Mouse (Mus musculus) intestine, embryonic 16.5 days (tissue): Measurements from ENCODE around the gene Mfsd4b2. TPM values are rescaled to one million over a fixed set of nuclear protein-coding genes. Genes with fewer than 3 reads are reported as not detected.
"Not testable (repeated sequence)": the region's sequence is repeated elsewhere in the genome, so short reads cannot be mapped to it uniquely, and the experiment has no call there.

Source experiments
- ATAC-seq: fragments of 200-750 bp; cut with Nextera tagmentation; 2 replicates; pipeline ENCODE4 v1.8.0; 2017; ENCODE audit warnings: moderate TSS enrichment, moderate library complexity
- H3K27ac ChIP-seq: fragments of 300-500 bp; sonication (generic); 2 replicates; pipeline ENCODE4 v1.5.1; 2014; ENCODE audit warnings: mild to moderate bottlenecking, low read length
- H3K27me3 ChIP-seq: fragments of 300-500 bp; sonication (generic); replicated peaks from 2 replicates; pipeline ENCODE4 v1.6.1; 2014; ENCODE audit warnings: low read length, control low read depth, mixed read lengths; ENCODE audit not compliant: control insufficient read depth, insufficient read depth
- H3K36me3 ChIP-seq: fragments of 300-500 bp; sonication (generic); 2 replicates; pipeline ENCODE4 v1.6.1; 2014; ENCODE audit warnings: low read length, control low read depth; ENCODE audit not compliant: control insufficient read depth, insufficient read depth
- H3K4me1 ChIP-seq: fragments of 300-500 bp; sonication (generic); 2 replicates; pipeline ENCODE4 v1.6.1; 2014; ENCODE audit warnings: low read length, control low read depth, mixed read lengths; ENCODE audit not compliant: control insufficient read depth, insufficient read depth
- H3K4me2 ChIP-seq: fragments of 300-500 bp; sonication (generic); 2 replicates; pipeline ENCODE4 v1.6.1; 2014; ENCODE audit warnings: low read depth, low read length, control low read depth
- H3K4me3 ChIP-seq: fragments of 300-500 bp; sonication (generic); 2 replicates; pipeline ENCODE4 v1.5.1; 2014; ENCODE audit warnings: mild to moderate bottlenecking, low read length
- H3K9ac ChIP-seq: fragments of 300-500 bp; sonication (generic); 2 replicates; pipeline ENCODE4 v1.6.1; 2014; ENCODE audit warnings: low read depth, low read length
- H3K9me3 ChIP-seq: fragments of 300-500 bp; sonication (generic); 2 replicates; pipeline ENCODE4 v1.6.1; 2016; ENCODE audit warnings: low read length, control low read depth; ENCODE audit not compliant: control insufficient read depth
- WGBS: fragments of 180-500 bp; shearing (Covaris S2); extraction: QIAGEN DNeasy Blood & Tissue Kit; methylation state at CpG from one replicate; pipeline ENCODE4 v1.1.7; 2014; 5-methylcytosine and 5-hydroxymethylcytosine counted together
- polyA plus RNA-seq: library from polyadenylated mRNA; unstranded; fragments of >200 nt; fragmentation: Nextera tagmentation; extraction: Ambion mirVana; gene quantifications from 2 replicates; pipeline ENCODE4 v1.2.1, GENCODE M21; 2015

Mfsd4b2 gene
- polyA plus RNA-seq, 1 experiment from 2014 or later = 1.8 TPM

DNA sequence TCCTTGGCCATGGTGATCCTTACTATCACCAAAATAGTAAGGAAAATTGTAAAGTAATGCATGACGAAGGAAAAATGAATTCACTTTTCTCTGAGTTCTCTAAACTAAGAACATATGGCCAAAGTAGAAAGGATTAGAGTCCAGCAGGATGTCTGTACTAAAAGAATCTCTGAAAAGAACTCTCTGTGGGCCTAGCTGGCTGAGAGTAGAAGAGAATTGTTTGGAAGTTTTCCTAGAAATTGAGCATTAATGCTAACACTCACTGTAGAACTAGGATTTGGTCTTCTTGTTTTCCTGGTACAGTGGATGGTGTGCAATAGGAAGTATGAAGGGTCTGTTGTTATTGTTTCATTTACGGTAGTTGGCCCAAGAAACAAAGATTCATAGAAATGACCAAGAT is 28.4 kb upstream of the Mfsd4b2 start:
- H3K27ac ChIP-seq = no peak overlapping the region
- H3K36me3 ChIP-seq = no peaks in the 10 kb centered on the region
- no peaks in the 10 kb centered on the region for H3K4me1 ChIP-seq
- WGBS = 85% methylated on average over 2 of the region's 2 CpGs
- ATAC-seq = no peak
- no peaks in the 10 kb centered on the region for H3K9me3 ChIP-seq
- H3K9ac ChIP-seq = no peak overlapping the region
- no peak overlapping the region for H3K4me2 ChIP-seq
- no peak overlapping the region for H3K4me3 ChIP-seq
- H3K27me3 ChIP-seq = no peaks in the 10 kb centered on the region

DNA sequence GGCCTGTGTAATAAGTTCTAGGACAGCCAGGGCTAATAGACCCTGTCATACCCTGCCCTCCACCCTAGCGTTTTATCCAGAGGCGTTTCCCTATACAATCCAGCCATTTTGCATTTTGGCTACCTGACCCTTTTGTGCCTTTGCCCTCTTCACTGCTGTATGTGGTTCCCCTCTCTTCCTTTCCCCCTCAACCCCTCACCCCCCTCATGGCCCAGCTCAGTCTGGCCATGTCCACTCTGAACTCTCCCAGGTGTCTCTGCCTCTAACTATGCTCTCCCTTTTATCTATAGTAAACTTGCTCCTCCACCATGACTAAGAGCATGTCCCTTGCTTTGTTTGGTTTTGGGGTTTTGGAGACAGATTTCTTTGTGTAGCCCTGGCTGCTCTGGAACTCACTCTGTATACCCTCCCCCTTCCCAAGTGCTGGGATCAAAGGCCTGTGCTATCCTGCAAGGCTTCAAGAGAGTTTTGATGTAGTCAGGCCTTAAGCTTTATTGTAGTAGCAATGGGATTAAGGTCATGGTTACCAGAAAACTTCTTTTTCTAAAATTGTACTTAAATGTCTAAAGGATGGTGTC is 22.7 kb upstream of the Mfsd4b2 start:
- H3K36me3 ChIP-seq = no peaks in the 10 kb centered on the region
- no peaks in the 10 kb centered on the region for H3K9me3 ChIP-seq
- 95% methylated on average over 2 of the region's 2 CpGs for WGBS
- no peak overlapping the region for H3K9ac ChIP-seq
- no peak overlapping the region for H3K27ac ChIP-seq
- H3K4me2 ChIP-seq = no peak overlapping the region
- no peaks in the 10 kb centered on the region for H3K4me1 ChIP-seq
- ATAC-seq = no peak
- H3K27me3 ChIP-seq = no peaks in the 10 kb centered on the region
- no peak overlapping the region for H3K4me3 ChIP-seq

GRCm38 (mm10) chr10:39947195-39947594 is 20.5 kb upstream of the Mfsd4b2 start:
- not testable (repeated sequence) for H3K4me2 ChIP-seq, H3K27ac ChIP-seq, ATAC-seq, H3K4me1 ChIP-seq, H3K36me3 ChIP-seq, H3K9me3 ChIP-seq, H3K27me3 ChIP-seq, H3K4me3 ChIP-seq, H3K9ac ChIP-seq
- 81% methylated on average over 3 of the region's 3 CpGs for WGBS

GRCm38 (mm10) chr10:39936553-39936952 is 9.8 kb upstream of the Mfsd4b2 start:
- Histone ChIP-seq H3K27me3 (no peaks in the 10 kb centered on the region), H3K4me3 (no peak overlapping the region), H3K9me3 (no peaks in the 10 kb centered on the region), H3K27ac (no peak overlapping the region), H3K9ac (no peak overlapping the region), H3K36me3 (no peaks in the 10 kb centered on the region), H3K4me1 (no peaks in the 10 kb centered on the region), H3K4me2 (no peak overlapping the region)
- ATAC-seq = peak; percentile 50; the same call in 1 of the 2 replicates
- WGBS = 75% methylated on average over 7 of the region's 7 CpGs

- H3K27ac ChIP-seq = peak overlapping the region; percentile 56
- not testable (repeated sequence) for H3K4me2 ChIP-seq, H3K4me1 ChIP-seq, H3K36me3 ChIP-seq, H3K9ac ChIP-seq, H3K27me3 ChIP-seq, H3K9me3 ChIP-seq, H3K4me3 ChIP-seq
- 56% methylated on average over 8 of the region's 8 CpGs for WGBS
- ATAC-seq = peak; percentile 94
These were observed 2.2 kb downstream of the Mfsd4b2 start for GRCm38 (mm10) chr10:39924556-39924955.

GRCm38 (mm10) chr10:39912616-39913015 is 14.1 kb downstream of the Mfsd4b2 start:
- Histone ChIP-seq H3K4me1 (peaks cover 5% of the 10 kb centered on the region; the same call in 1 of the 2 replicates), H3K4me2 (no peak overlapping the region), H3K36me3 (no peaks in the 10 kb centered on the region), H3K27ac (no peak overlapping the region), H3K9ac (no peak overlapping the region), H3K9me3 (no peaks in the 10 kb centered on the region), H3K4me3 (no peak overlapping the region), H3K27me3 (no peaks in the 10 kb centered on the region)
- no peak for ATAC-seq

- peak overlapping the region; percentile 77 for H3K27ac ChIP-seq
- no peak overlapping the region for H3K9ac ChIP-seq
- ATAC-seq = no peak; the same call in 1 of the 2 replicates
These were observed 17.8 kb downstream of the Mfsd4b2 start for GRCm38 (mm10) chr10:39908768-39909441.

DNA sequence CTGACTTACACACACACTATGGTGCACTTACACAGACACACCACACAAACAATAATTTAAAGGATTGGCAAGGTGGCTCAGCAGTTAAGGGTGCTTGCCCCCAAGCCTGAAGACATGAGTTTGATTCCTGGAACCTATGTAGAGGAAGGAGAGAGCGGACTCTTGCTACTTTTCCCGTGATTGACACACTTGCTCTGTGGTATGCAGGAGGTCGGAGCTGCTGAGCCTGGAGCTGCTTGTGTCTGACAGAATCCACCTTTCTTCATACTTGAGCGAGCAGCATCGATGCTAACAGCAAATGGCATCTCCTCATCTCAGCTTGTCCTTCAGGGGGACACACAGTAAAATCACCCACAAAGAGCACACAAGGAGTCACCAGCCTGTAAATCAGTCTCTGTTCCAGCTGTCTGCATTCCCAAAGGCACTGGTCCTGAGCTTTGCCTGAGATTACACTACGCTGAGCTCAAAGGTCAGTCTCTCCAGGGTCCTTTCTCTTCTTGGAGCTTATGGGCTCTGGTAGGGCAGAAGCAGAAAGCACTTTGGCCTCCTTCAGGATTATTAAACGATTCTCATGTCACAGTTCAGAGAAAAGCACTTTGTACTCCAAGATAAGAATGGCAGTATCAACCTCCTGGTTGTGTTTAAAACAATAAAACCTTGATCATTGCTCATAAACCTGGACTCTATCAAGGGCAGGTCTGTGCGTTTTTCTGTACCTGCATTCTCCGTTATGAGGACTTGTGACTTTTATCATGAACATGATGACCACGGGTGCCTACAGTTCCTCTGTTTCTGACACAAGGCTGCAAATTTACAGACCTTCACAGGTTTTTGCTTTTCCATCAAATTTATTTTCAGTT is 19.7 kb downstream of the Mfsd4b2 start:
- Histone ChIP-seq H3K9ac (0 out of 2 replicates have a peak overlapping the region, but pooled peaks have one; percentile 24), H3K4me1 (peaks cover 7% of the 10 kb centered on the region), H3K4me3 (peak overlapping the region; percentile 16; the same call in 1 of the 2 replicates), H3K9me3 (no peaks in the 10 kb centered on the region), H3K27ac (peak overlapping the region; percentile 93), H3K4me2 (peak overlapping the region; percentile 40), H3K36me3 (no peaks in the 10 kb centered on the region), H3K27me3 (no peaks in the 10 kb centered on the region)
- peak; percentile 98 for ATAC-seq
- 52% methylated on average over 10 of the region's 10 CpGs for WGBS

More at GRCm38 (mm10) chr10:39908768-39909441, 17.8 kb downstream of the Mfsd4b2 start:
- Histone ChIP-seq H3K4me3 (peak overlapping the region; percentile 19; the same call in 1 of the 2 replicates), H3K9me3 (no peaks in the 10 kb centered on the region), H3K27me3 (no peaks in the 10 kb centered on the region), H3K4me1 (peaks cover 7% of the 10 kb centered on the region), H3K36me3 (no peaks in the 10 kb centered on the region), H3K4me2 (0 out of 2 replicates have a peak overlapping the region, but pooled peaks have one; percentile 12)
- 55% methylated on average over 13 of the region's 13 CpGs for WGBS

GRCm38 (mm10) chr10:39904191-39904590 is 22.5 kb downstream of the Mfsd4b2 start:
- no peaks in the 10 kb centered on the region for H3K9me3 ChIP-seq
- 81% methylated on average over 3 of the region's 3 CpGs for WGBS

More at GRCm38 (mm10) chr10:39904191-39904590, 22.5 kb downstream of the Mfsd4b2 start:
- Histone ChIP-seq H3K27me3 (no peaks in the 10 kb centered on the region), H3K4me1 (peaks cover 7% of the 10 kb centered on the region), H3K4me2 (no peak overlapping the region), H3K9ac (no peak overlapping the region), H3K4me3 (no peak overlapping the region), H3K36me3 (no peaks in the 10 kb centered on the region), H3K27ac (no peak overlapping the region)
- no peak for ATAC-seq
